Mouse (Mus musculus): ENCODE measurements around the gene Kdelr2. TPM values are rescaled to one million over a fixed set of nuclear protein-coding genes. Genes with fewer than 3 reads are reported as not detected.

Gene Kdelr2
- polyA plus RNA-seq, 1 experiment from 2014 or later: 141 TPM

DNA sequence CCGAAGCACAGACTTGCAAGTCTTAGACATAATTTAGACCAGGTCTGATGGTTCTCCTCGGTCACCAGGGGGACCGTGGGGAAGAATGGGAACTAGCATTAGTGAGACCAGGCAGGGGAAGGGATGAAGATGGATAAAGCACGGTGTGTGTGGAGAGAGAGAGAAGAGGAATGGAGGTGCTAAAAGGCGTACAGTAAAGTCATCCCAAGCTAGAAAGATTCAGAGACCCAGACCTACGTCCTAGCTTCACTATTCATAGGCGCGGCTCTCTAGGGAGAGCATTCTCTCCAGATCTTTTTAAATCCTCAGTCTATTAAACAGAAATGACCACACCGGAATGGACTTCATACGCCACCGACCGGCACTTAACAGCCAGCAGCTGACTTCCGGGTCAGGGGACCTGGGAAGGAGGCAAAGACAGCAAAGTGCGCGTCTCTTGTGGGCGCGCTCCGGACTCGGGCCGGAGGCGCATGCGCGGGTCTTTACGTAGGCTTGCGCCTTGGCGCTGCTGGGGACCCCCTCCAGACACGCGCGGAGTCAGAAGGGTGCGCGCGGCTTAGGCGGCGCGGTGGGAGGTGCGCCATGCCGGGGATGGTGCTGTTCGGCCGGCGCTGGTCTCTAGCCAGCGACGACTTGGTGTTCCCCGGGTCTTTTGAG is 60.6 kb downstream of the Kdelr2 start, which contains the start of gene Daglb:
TSS of gene Daglb (plus strand) at position 485 of the 657 bp plus-strand sequence.
- Histone ChIP-seq H3K27ac (replicated peaks) (peak within 1 kb of the TSS; percentile 76), H3K9me3 (replicated peaks) (no peaks in the 10 kb centered on the region), H3K4me2 (peak within 1 kb of the TSS; percentile 68), H3K4me1 (peaks cover 25% of the 10 kb centered on the region), H3K4me3 (replicated peaks) (peak within 1 kb of the TSS; percentile 62), H3K27me3 (replicated peaks) (no peaks in the 10 kb centered on the region), H3K36me3 (peaks cover 19% of the 10 kb centered on the region), H3K9ac (replicated peaks) (peak within 1 kb of the TSS; percentile 70)
- ATAC-seq (ENCODE audit: low FRiP score): peak; percentile 96
- 2% methylated on average over 43 of the region's 43 CpGs for WGBS

DNA sequence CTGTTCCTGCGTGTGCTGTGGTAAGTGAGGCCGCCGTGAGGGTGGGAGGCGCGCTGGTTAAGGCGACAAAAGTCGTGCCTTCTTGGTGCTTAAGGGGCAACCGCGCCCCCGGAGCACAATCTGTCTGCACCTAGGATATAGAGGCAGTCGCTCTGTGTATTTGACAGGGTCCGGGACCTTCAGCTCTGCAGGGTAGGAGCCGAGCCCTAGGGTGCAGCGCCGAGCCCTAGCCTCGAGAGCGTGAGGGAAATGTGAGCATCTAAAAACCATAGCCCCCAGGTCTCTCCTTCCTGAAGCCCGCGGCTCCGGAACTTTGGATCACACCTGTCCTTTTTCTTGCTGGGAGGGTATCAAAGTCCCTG is 61.1 kb downstream of the Kdelr2 start:
- H3K4me1 ChIP-seq: peaks cover 25% of the 10 kb centered on the region
- H3K9me3 ChIP-seq (replicated peaks): no peaks in the 10 kb centered on the region
- ATAC-seq (ENCODE audit: low FRiP score): peak; percentile 64
- H3K4me2 ChIP-seq: peak overlapping the region; percentile 68
- peaks cover 24% of the 10 kb centered on the region for H3K36me3 ChIP-seq
- H3K27me3 ChIP-seq (replicated peaks): no peaks in the 10 kb centered on the region
- H3K27ac ChIP-seq (replicated peaks): peak overlapping the region; percentile 76
- H3K4me3 ChIP-seq (replicated peaks): peak overlapping the region; percentile 62
- WGBS: under 1% methylated on average over 20 of the region's 20 CpGs
- H3K9ac ChIP-seq (replicated peaks): peak overlapping the region; percentile 70

DNA sequence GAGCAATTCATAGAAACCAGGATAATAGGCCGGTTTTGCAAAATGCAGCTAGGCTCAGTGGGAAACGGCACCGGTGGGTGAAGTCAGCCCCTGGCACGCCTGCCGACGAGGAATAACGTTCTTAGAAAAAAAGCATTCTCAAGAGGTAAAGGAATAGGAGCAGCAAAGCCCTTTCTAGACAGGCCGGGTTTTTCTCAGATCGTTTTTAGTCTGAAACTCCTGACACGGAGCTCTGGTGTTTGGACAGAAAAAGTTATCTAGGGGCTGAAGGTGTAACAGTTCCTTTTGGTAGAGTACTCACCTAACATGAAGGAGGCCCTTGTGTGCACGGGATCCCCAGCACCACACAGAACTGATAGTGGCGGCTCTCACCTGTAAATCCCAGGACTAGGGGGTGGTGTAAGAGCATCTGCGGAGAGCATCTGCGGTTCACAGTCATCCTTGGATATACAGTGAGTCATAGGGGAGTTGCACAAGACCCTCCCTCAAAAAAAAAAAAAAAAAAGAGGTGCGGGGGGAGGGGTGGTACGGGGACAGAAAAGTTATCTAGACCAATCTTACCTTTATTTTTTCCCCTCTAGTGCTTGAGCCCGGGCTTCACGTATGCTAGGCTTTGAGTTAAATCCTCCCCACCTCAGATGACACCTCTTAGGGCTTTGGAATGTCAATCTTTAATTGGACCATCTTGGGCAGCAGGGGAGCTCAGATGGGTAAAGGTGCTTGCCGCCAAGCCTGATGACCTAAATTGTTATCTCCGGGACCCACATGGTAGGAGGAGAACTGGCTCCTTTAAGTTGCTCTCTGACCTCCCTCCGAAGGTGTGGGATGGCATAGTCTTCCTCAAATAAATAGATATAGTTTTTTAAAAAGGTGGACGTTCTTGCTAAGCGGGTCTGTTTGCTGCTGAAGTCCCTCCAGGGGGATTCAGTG is 61.8 kb downstream of the Kdelr2 start:
- no peak for ATAC-seq (ENCODE audit: low FRiP score)
- WGBS: 37% methylated on average over 23 of the region's 23 CpGs
- H3K4me2 ChIP-seq: peak overlapping the region; percentile 68
- H3K4me1 ChIP-seq: peaks cover 25% of the 10 kb centered on the region
- no peaks in the 10 kb centered on the region for H3K9me3 ChIP-seq (replicated peaks)
- peak overlapping the region; percentile 70 for H3K9ac ChIP-seq (replicated peaks)
- peaks cover 31% of the 10 kb centered on the region for H3K36me3 ChIP-seq
- H3K27me3 ChIP-seq (replicated peaks): no peaks in the 10 kb centered on the region
- H3K4me3 ChIP-seq (replicated peaks): peak overlapping the region; percentile 62
- peak overlapping the region; percentile 76; the same call in 1 of the 2 replicates for H3K27ac ChIP-seq (replicated peaks)

DNA sequence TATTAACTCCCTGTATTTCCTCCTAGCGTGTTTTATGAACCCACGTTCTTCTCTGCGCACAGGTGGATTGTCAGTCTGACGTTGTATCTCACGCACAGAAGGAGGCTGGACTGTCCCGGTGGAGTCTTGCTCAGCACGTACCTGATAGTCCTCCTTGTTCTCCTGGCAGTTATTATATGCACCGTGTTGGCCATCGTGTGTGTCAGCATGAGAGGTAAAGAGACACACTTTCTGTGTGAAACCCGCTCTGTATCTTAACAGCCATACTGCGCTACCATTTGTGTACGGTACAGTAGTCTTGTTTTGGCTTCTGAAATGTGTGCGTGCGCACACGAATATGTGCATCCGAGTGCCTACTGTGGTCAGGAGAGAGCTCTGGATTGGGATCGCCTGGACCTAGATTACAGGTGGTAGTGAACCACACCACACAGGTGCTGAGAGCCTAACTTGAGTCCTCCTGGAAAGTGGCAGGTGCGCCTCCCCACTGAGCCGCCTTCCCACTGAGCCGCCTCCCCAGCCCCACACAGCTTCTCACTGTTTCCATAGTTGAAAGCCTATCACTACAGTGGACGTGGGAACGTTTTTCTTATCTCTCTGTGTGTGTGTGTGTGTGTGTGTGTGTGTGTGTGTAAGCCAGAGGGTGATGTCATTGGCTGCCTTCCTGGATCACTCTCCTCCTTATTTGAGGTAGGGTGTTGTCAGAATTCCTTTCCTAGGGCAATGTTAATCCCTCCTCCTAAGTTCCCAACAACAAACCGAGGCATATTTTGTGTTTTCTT is 63.4 kb downstream of the Kdelr2 start:
- H3K4me3 ChIP-seq (replicated peaks): no peak overlapping the region
- no peaks in the 10 kb centered on the region for H3K27me3 ChIP-seq (replicated peaks)
- H3K36me3 ChIP-seq: peaks cover 46% of the 10 kb centered on the region

DNA sequence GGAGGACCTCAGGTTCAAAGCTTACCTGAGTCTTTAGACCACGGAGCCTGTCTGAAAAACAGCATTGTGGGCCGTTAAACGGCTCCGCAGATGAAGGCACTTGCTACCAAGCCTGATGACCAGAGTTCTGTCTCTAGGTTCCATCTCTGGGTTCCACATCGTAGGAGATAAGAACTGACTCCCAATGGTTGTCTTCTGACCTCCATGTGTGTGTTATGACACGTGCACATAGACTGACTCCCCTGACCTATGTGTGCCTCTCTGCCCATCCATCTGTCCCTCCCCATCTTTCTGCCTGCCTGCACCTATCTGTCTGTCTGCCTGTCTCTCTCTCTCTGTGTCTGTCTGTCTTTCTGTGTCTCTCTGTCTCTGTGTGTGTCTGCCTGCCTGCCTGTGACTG is 64.3 kb downstream of the Kdelr2 start:
- Histone ChIP-seq H3K9ac (replicated peaks) (no peak overlapping the region), H3K27me3 (replicated peaks) (no peaks in the 10 kb centered on the region), H3K36me3 (peaks cover 49% of the 10 kb centered on the region), H3K4me3 (replicated peaks) (no peak overlapping the region), H3K4me1 (peaks cover 25% of the 10 kb centered on the region), H3K27ac (replicated peaks) (no peak overlapping the region), H3K4me2 (no peak overlapping the region), H3K9me3 (replicated peaks) (no peaks in the 10 kb centered on the region)
- WGBS: 94% methylated on average over 6 of the region's 6 CpGs
- no peak for ATAC-seq (ENCODE audit: low FRiP score)

More for the DNA sequence above, 63.4 kb downstream of the Kdelr2 start:
- WGBS: 94% methylated on average over 23 of the region's 23 CpGs
- no peak overlapping the region for H3K9ac ChIP-seq (replicated peaks)
- H3K27ac ChIP-seq (replicated peaks): no peak overlapping the region
- H3K9me3 ChIP-seq (replicated peaks): no peaks in the 10 kb centered on the region
- ATAC-seq (ENCODE audit: low FRiP score): no peak
- H3K4me2 ChIP-seq: no peak overlapping the region
- H3K4me1 ChIP-seq: peaks cover 25% of the 10 kb centered on the region

DNA sequence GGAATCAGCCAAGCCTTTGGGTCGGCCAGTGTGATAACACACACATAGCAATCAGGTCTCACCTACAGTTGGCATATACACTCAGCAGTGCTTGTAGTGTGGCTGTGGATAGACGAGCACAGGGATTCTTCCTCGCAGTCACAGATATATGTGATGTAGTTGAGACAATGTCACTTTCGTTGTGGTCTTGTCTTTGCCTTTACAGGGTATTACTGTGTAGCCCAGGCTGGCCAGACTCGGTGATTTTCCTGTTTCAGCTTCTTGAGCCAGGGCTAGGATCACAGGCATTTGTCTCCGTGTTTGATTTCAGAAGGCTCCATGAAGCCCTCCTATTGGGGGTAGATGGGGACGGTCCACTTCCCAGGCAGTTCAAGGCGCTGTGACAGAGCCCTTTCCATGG is 66.0 kb downstream of the Kdelr2 start:
- Histone ChIP-seq H3K9me3 (replicated peaks) (no peaks in the 10 kb centered on the region), H3K27me3 (replicated peaks) (no peaks in the 10 kb centered on the region), H3K27ac (replicated peaks) (no peak overlapping the region), H3K4me1 (peaks cover 16% of the 10 kb centered on the region), H3K36me3 (peaks cover 60% of the 10 kb centered on the region), H3K9ac (replicated peaks) (no peak overlapping the region), H3K4me3 (replicated peaks) (no peak overlapping the region), H3K4me2 (no peak overlapping the region)
- WGBS: 94% methylated on average over 8 of the region's 8 CpGs
- no peak for ATAC-seq (ENCODE audit: low FRiP score)

DNA sequence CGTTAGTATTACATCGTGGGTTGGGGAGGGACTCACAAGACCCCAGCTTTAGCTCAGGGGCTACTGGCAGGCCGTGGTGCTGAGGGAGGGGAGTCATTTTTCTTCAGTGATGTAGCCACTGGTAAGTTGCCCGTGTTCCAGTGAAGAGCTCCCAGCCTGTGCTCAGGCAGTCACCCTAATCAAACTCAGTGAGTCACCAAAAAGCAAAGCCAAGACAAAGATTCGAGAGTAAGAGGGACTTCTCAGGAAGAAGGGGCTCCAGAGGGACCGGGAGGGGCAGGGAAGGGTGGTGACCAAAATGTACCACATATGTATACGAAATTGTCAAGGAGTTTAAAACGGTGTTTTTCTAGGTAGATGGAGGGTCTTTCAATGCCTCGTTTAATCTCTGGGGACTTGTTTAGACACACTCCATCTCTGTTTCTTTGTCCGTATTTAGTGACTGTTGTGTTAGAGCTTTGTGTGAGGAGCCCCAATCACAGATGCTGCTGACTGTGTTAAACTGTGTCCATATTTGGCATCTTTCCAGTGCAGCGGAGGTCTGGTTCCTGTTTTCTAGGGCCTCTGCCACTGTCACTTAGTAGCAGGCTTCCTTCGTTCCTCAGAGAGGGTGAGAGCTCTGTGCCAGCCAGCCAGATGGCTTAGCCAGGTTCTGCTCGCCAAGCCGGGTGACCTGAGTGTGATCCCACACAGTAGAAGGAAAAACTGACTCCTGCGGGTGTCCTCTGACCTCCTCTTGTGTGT is 67.0 kb downstream of the Kdelr2 start:
- no peaks in the 10 kb centered on the region for H3K9me3 ChIP-seq (replicated peaks)
- peaks cover 69% of the 10 kb centered on the region for H3K36me3 ChIP-seq
- no peak overlapping the region for H3K4me2 ChIP-seq
- H3K9ac ChIP-seq (replicated peaks): no peak overlapping the region
- 64% methylated on average over 15 of the region's 15 CpGs for WGBS
- no peak overlapping the region for H3K27ac ChIP-seq (replicated peaks)
- no peak overlapping the region for H3K4me3 ChIP-seq (replicated peaks)
- no peaks in the 10 kb centered on the region for H3K27me3 ChIP-seq (replicated peaks)
- no peak for ATAC-seq (ENCODE audit: low FRiP score)
- peaks cover 9% of the 10 kb centered on the region for H3K4me1 ChIP-seq

DNA sequence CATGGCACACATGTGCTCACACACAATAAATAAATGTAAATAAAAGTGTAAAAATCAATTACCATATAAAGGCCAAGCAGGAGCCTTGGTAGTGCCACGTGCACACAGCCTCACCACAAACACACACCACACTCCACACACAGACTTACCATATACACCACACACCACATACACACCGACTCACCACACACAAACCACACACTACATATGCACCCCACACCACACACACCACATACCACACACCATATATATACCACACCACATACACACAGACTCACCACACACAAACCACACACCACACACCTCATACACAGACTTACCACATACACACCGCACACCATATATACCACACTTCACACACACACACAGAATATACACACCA is 67.5 kb downstream of the Kdelr2 start:
- H3K36me3 ChIP-seq: peaks cover 75% of the 10 kb centered on the region
- no peaks in the 10 kb centered on the region for H3K27me3 ChIP-seq (replicated peaks)

More for the DNA sequence above, 67.5 kb downstream of the Kdelr2 start:
- ATAC-seq (ENCODE audit: low FRiP score): no peak
- Histone ChIP-seq H3K27ac (replicated peaks) (no peak overlapping the region), H3K4me1 (peaks cover 4% of the 10 kb centered on the region; the same call in 1 of the 2 replicates), H3K9me3 (replicated peaks) (no peaks in the 10 kb centered on the region), H3K9ac (replicated peaks) (no peak overlapping the region), H3K4me3 (replicated peaks) (no peak overlapping the region), H3K4me2 (no peak overlapping the region)
- WGBS: 93% methylated on average over 3 of the region's 3 CpGs

Other genes with a start within 250 kb of the Kdelr2 start
- 12.7 and 13.1 TPM in 2 replicates for gene Rbak, start 223.1 kb upstream of the Kdelr2 start, polyA plus RNA-seq (2015; fragmentation: Nextera tagmentation; extraction: Ambion mirVana)
- not detected in 2 replicates for gene Spdye4b, start 222.8 kb upstream of the Kdelr2 start, polyA plus RNA-seq (2015; fragmentation: Nextera tagmentation; extraction: Ambion mirVana)
- gene Spdye4a, start 176.9 kb upstream of the Kdelr2 start, polyA plus RNA-seq (2015; fragmentation: Nextera tagmentation; extraction: Ambion mirVana): not detected in 2 replicates
- gene Zfp12, start 168.7 kb upstream of the Kdelr2 start, polyA plus RNA-seq (2015; fragmentation: Nextera tagmentation; extraction: Ambion mirVana): 17.3 and 19.0 TPM in 2 replicates
- 8.0 and 9.7 TPM in 2 replicates for gene Zfp316, start 133.8 kb upstream of the Kdelr2 start, polyA plus RNA-seq (2015; fragmentation: Nextera tagmentation; extraction: Ambion mirVana)
- 0.23 and 0.31 TPM in 2 replicates for gene Zfp853, start 110.2 kb upstream of the Kdelr2 start, polyA plus RNA-seq (2015; fragmentation: Nextera tagmentation; extraction: Ambion mirVana)
- 25.7 and 30.2 TPM in 2 replicates for gene E130309D02Rik, start 88.5 kb upstream of the Kdelr2 start, polyA plus RNA-seq (2015; fragmentation: Nextera tagmentation; extraction: Ambion mirVana)
- gene Zdhhc4, start 74.6 kb upstream of the Kdelr2 start, polyA plus RNA-seq (2015; fragmentation: Nextera tagmentation; extraction: Ambion mirVana): 75.4 and 77.4 TPM in 2 replicates
- gene Grid2ip, start 46.5 kb upstream of the Kdelr2 start, polyA plus RNA-seq (2015; fragmentation: Nextera tagmentation; extraction: Ambion mirVana): 0.19 and 0.33 TPM in 2 replicates
- 20.4 and 21.9 TPM in 2 replicates for gene Daglb, start 60.7 kb downstream of the Kdelr2 start, polyA plus RNA-seq (2015; fragmentation: Nextera tagmentation; extraction: Ambion mirVana)
- gene Rac1, start 124.2 kb downstream of the Kdelr2 start, polyA plus RNA-seq (2015; fragmentation: Nextera tagmentation; extraction: Ambion mirVana): 385 and 423 TPM in 2 replicates
- 42.2 and 43.2 TPM in 2 replicates for gene Cyth3, start 218.6 kb downstream of the Kdelr2 start, polyA plus RNA-seq (2015; fragmentation: Nextera tagmentation; extraction: Ambion mirVana)

Measured in neural tube, embryonic 15.5 days (tissue).